Comparison of ENCODE assay signal across 24 mouse cellular contexts in genomic region chr5:129365026-129365425, GRCm38 (mm10).
"Had no signal": no experiment of that assay in that cellular context is flagged by ENCODE, and none has a peak within 500 bp of the region (broad histone marks: within the 10 kb centered on the region; RNA-seq: fewer than 3 reads in every experiment).

No protein-coding gene starts in this region.

- H3K27ac ChIP-seq: kidney, postnatal 0 days; layer of hippocampus, adult 2 months; limb, embryonic 12.5 days; limb, embryonic 15.5 days; liver, embryonic 14.5 days; stomach, postnatal 0 days had no signal

- DNase-seq: kidney, adult 18-20 months; kidney, adult 9 months; kidney, postnatal 25 days; layer of hippocampus, adult 9-11 months; liver, postnatal 0 days; lung, embryonic 14.5 days; lung, postnatal 36 days; right cerebral cortex, adult 18-20 months; right cerebral cortex, postnatal 14 days; right cerebral cortex, postnatal 4 days; thymus, adult 18-20 months; thymus, postnatal 36 days had no signal

- H3K4me2 ChIP-seq: limb, embryonic 12.5 days; limb, embryonic 15.5 days; liver, embryonic 11.5 days; lung, embryonic 14.5 days; midbrain, embryonic 11.5 days had no signal

- H3K9me3 ChIP-seq: limb, embryonic 12.5 days; limb, embryonic 15.5 days had no signal

- H3K36me3 ChIP-seq: limb, embryonic 12.5 days; limb, embryonic 15.5 days had no signal

- H3K4me1 ChIP-seq: limb, embryonic 12.5 days; limb, embryonic 15.5 days; megakaryocyte, embryonic 14.5 days had no signal

- H3K27me3 ChIP-seq: limb, embryonic 12.5 days; limb, embryonic 15.5 days; megakaryocyte, embryonic 14.5 days had no signal

- H3K9ac ChIP-seq: limb, embryonic 12.5 days; limb, embryonic 15.5 days; liver, embryonic 14.5 days; liver, postnatal 0 days; lung, embryonic 14.5 days had no signal

- ATAC-seq: intestine, embryonic 16.5 days; liver, postnatal 0 days; lung, postnatal 0 days; midbrain, embryonic 16.5 days had no signal

- H3K4me3 ChIP-seq: layer of hippocampus, adult 2 months; limb, embryonic 12.5 days; limb, embryonic 15.5 days; megakaryocyte, embryonic 14.5 days had no signal
